Mouse (Mus musculus): ENCODE measurements around the gene 2900026A02Rik. TPM values are rescaled to one million over a fixed set of nuclear protein-coding genes. Genes with fewer than 3 reads are reported as not detected.

2900026A02Rik gene
- total RNA-seq, 1 experiment, result 12.3 TPM

DNA sequence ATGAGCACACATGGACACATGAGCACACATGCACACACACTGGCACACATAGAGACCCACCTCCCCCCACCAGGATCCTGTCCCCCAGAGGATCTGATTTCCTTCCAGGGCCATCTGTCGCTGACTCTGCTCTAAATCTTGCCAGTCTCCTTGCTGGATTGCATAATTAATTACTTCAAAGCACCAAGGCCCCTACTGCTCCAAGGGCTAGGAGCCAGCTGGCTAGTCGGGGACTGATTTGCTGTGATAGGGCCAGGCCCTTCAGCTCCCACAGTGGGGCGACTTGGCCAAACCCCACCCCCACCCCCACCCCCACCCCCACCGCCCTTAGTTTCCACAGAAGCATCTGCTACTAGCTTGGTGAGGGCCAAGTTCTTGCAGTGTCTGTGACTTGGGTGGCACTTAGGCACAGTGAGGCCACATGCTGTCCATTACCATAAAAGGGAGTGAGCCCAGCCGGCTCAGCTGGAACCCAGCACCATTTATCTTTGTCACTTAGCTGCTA is 179.4 kb downstream of the 2900026A02Rik start:
- H3K36me3 ChIP-seq (ENCODE audit: control insufficient read depth, insufficient read depth, low read length, poor library complexity, severe bottlenecking), result no peaks in the 10 kb centered on the region
- DNase-seq (ENCODE audit: low read depth, low spot score), result no peak
- no peak overlapping the region for H3K4me3 ChIP-seq (ENCODE audit: insufficient read depth in 1 of 2, low read depth in 1 of 2, low read length in 2 of 2, poor library complexity in 1 of 2, severe bottlenecking in 1 of 2)
- no peaks in the 10 kb centered on the region for H3K9me3 ChIP-seq (ENCODE audit: control insufficient read depth, insufficient read depth, low read depth, low read length)
- peaks cover 0 to 7% of the 10 kb centered on the region in 2 experiments; a peak in 2 of 4 replicates for H3K4me1 ChIP-seq (ENCODE audit: control insufficient read depth in 2 of 2, insufficient read depth in 2 of 2, low read length in 2 of 2, poor library complexity in 1 of 2)
- no peak overlapping the region for H3K27ac ChIP-seq (ENCODE audit: insufficient read depth, low read depth, low read length, poor library complexity, severe bottlenecking)
- in situ Hi-C loops (cut with MboI; ENCODE audit: low sequenced_read_pairs in 2 of 2, unreplicated experiment in 2 of 2), result no loop called here
- TF ChIP-seq HCFC1 (IDR thresholded peaks at IDR 0.05; ENCODE audit: borderline replicate concordance, insufficient read depth, low read length) (no peak), MAFK (IDR thresholded peaks at IDR 0.05; ENCODE audit: insufficient read depth, low read depth, low read length) (no peak), CHD2 (IDR thresholded peaks at IDR 0.05; ENCODE audit: low read depth, low read length) (no peak), ZC3H11A (IDR thresholded peaks at IDR 0.05; ENCODE audit: borderline replicate concordance, low read depth, low read length) (no peak), ZNF384 (IDR thresholded peaks at IDR 0.05; ENCODE audit: low read depth, low read length) (no peak)
- no peak overlapping the region for H3K9ac ChIP-seq (ENCODE audit: insufficient read depth, low read depth, low read length, poor library complexity, severe bottlenecking)

DNA sequence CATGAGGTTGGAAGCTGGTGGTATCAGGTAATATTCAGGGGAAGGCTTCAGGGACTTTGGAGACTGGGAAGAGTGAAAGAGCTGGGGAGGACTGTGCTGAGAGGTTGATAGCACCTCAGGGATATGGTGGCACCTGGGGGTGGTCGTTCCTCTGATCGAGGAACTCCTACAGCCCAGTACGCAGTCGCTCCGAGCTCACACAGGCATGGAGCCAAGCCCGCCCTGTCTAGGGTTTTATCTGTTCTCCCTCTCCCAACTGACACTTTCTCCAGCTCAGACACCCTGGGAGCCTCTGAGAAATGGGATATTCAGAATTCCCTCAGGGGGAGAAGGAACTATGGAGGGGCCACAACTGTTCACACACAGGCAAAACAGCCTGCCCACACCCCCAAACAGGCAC is 180.3 kb downstream of the 2900026A02Rik start:
- H3K27ac ChIP-seq (ENCODE audit: insufficient read depth, low read depth, low read length, poor library complexity, severe bottlenecking), result no peak overlapping the region
- TF ChIP-seq MAFK (IDR thresholded peaks at IDR 0.05; ENCODE audit: insufficient read depth, low read depth, low read length) (no peak), ZNF384 (IDR thresholded peaks at IDR 0.05; ENCODE audit: low read depth, low read length) (no peak), HCFC1 (IDR thresholded peaks at IDR 0.05; ENCODE audit: borderline replicate concordance, insufficient read depth, low read length) (no peak), CHD2 (IDR thresholded peaks at IDR 0.05; ENCODE audit: low read depth, low read length) (no peak), ZC3H11A (IDR thresholded peaks at IDR 0.05; ENCODE audit: borderline replicate concordance, low read depth, low read length) (no peak)
- no peak for DNase-seq (ENCODE audit: low read depth, low spot score)
- peaks cover 0 to 14% of the 10 kb centered on the region in 2 experiments; a peak in 2 of 4 replicates for H3K4me1 ChIP-seq (ENCODE audit: control insufficient read depth in 2 of 2, insufficient read depth in 2 of 2, low read length in 2 of 2, poor library complexity in 1 of 2)
- no peaks in the 10 kb centered on the region for H3K9me3 ChIP-seq (ENCODE audit: control insufficient read depth, insufficient read depth, low read depth, low read length)
- in situ Hi-C loops (cut with MboI; ENCODE audit: low sequenced_read_pairs in 2 of 2, unreplicated experiment in 2 of 2), result no loop called here
- H3K4me3 ChIP-seq (ENCODE audit: insufficient read depth in 1 of 2, low read depth in 1 of 2, low read length in 2 of 2, poor library complexity in 1 of 2, severe bottlenecking in 1 of 2), result no peak overlapping the region
- H3K9ac ChIP-seq (ENCODE audit: insufficient read depth, low read depth, low read length, poor library complexity, severe bottlenecking), result no peak overlapping the region
- no peaks in the 10 kb centered on the region for H3K36me3 ChIP-seq (ENCODE audit: control insufficient read depth, insufficient read depth, low read length, poor library complexity, severe bottlenecking)

DNA sequence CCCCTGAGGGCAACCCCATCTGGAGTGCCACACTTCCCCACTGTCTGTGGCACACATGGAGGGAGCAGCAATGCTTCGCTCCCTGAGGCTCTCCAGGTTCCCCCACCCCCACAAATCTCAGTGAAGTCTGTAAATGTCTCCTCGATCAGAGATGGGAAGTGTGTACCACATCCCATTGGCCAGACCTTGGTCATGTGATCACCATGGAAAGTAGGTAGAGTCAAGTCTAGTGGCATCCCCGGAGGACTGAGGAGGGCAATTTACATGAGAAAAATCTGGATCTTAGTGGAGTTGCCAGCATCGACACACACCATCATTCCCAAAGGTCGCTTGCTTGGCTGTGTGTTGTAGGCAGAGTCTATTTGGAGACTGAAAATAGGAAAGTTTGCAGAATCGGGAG is 182.4 kb downstream of the 2900026A02Rik start:
- Histone ChIP-seq H3K27ac (ENCODE audit: insufficient read depth, low read depth, low read length, poor library complexity, severe bottlenecking) (no peak overlapping the region), H3K9ac (ENCODE audit: insufficient read depth, low read depth, low read length, poor library complexity, severe bottlenecking) (no peak overlapping the region), H3K9me3 (ENCODE audit: control insufficient read depth, insufficient read depth, low read depth, low read length) (no peaks in the 10 kb centered on the region), H3K4me3 (ENCODE audit: insufficient read depth in 1 of 2, low read depth in 1 of 2, low read length in 2 of 2, poor library complexity in 1 of 2, severe bottlenecking in 1 of 2) (no peak overlapping the region), H3K4me1 (ENCODE audit: control insufficient read depth in 2 of 2, insufficient read depth in 2 of 2, low read length in 2 of 2, poor library complexity in 1 of 2) (peaks cover 0 to 18% of the 10 kb centered on the region in 2 experiments; a peak in 2 of 4 replicates), H3K36me3 (ENCODE audit: control insufficient read depth, insufficient read depth, low read length, poor library complexity, severe bottlenecking) (no peaks in the 10 kb centered on the region)
- TF ChIP-seq ZC3H11A (IDR thresholded peaks at IDR 0.05; ENCODE audit: borderline replicate concordance, low read depth, low read length) (no peak), ZNF384 (IDR thresholded peaks at IDR 0.05; ENCODE audit: low read depth, low read length) (no peak), CHD2 (IDR thresholded peaks at IDR 0.05; ENCODE audit: low read depth, low read length) (no peak), MAFK (IDR thresholded peaks at IDR 0.05; ENCODE audit: insufficient read depth, low read depth, low read length) (no peak), HCFC1 (IDR thresholded peaks at IDR 0.05; ENCODE audit: borderline replicate concordance, insufficient read depth, low read length) (no peak)
- DNase-seq (ENCODE audit: low read depth, low spot score), result no peak
- in situ Hi-C loops (cut with MboI; ENCODE audit: low sequenced_read_pairs in 2 of 2, unreplicated experiment in 2 of 2), result no loop called here

Other genes starting within 250 kb of the 2900026A02Rik start
- 4.2 and 4.5 TPM in 2 replicates for gene Grk3, start 205.4 kb downstream of the 2900026A02Rik start, total RNA-seq (2012; rRNA removed)
- gene Crybb2, start 151.1 kb downstream of the 2900026A02Rik start, total RNA-seq (2012; rRNA removed), result not detected in 2 replicates
- gene Crybb3, start 139.7 kb downstream of the 2900026A02Rik start, total RNA-seq (2012; rRNA removed), result 0.42 and 1.2 TPM in 2 replicates
- gene Tmem211, start 5.7 kb upstream of the 2900026A02Rik start, total RNA-seq (2012; rRNA removed), result 0.22 and 0.53 TPM in 2 replicates
- 7.1 and 11.6 TPM in 2 replicates for gene Sgsm1, start 89.5 kb upstream of the 2900026A02Rik start, total RNA-seq (2012; rRNA removed)
- gene Aym1, start 136.1 kb upstream of the 2900026A02Rik start, total RNA-seq (2012; rRNA removed), result 1.3 TPM in 1 of 2 replicates, not detected in the other

Measured in ES-E14 (cell line).